Mouse (Mus musculus): ENCODE results near the gene Slc39a13. TPM values are rescaled to one million over a fixed set of nuclear protein-coding genes. Genes with fewer than 3 reads are reported as not detected.

Gene Slc39a13
- total and polyA plus RNA-seq, 2 experiments: 4.3 to 17.5 TPM

- H3K36me3 ChIP-seq (ENCODE audit: control insufficient read depth, insufficient read depth, low read length): no peaks in the 10 kb centered on the region
- 80% methylated on average over 9 of the region's 9 CpGs for WGBS
- H3K9ac ChIP-seq (ENCODE audit: low read depth, low read length): peak overlapping the region; percentile 48
- no peaks in the 10 kb centered on the region for H3K27me3 ChIP-seq (ENCODE audit: control insufficient read depth, insufficient read depth, low read length)
- no peak overlapping the region for H3K4me3 ChIP-seq (ENCODE audit: insufficient read depth, low read depth, low read length)
- H3K79me2 ChIP-seq (ENCODE audit: control insufficient read depth, insufficient read depth, low read length): no peaks in the 10 kb centered on the region
- TF ChIP-seq POLR2A (IDR thresholded peaks at IDR 0.05; ENCODE audit: extremely low read depth, insufficient read depth, low read length): no peak
- TF ChIP-seq CTCF (IDR thresholded peaks at IDR 0.05; ENCODE audit: low read depth, low read length): no peak
- H3K27ac ChIP-seq (replicated peaks; ENCODE audit: insufficient read depth, low read depth, low read length): peak overlapping the region; percentile 62
- DNase-seq (ENCODE audit: extremely low read depth, low read depth, low spot score): no peak
- H3K4me1 ChIP-seq (ENCODE audit: control insufficient read depth, insufficient read depth, low read length): no peaks in the 10 kb centered on the region
Observed at GRCm38 (mm10) chr2:91086392-91087237, 16.4 kb upstream of the Slc39a13 start.

DNA sequence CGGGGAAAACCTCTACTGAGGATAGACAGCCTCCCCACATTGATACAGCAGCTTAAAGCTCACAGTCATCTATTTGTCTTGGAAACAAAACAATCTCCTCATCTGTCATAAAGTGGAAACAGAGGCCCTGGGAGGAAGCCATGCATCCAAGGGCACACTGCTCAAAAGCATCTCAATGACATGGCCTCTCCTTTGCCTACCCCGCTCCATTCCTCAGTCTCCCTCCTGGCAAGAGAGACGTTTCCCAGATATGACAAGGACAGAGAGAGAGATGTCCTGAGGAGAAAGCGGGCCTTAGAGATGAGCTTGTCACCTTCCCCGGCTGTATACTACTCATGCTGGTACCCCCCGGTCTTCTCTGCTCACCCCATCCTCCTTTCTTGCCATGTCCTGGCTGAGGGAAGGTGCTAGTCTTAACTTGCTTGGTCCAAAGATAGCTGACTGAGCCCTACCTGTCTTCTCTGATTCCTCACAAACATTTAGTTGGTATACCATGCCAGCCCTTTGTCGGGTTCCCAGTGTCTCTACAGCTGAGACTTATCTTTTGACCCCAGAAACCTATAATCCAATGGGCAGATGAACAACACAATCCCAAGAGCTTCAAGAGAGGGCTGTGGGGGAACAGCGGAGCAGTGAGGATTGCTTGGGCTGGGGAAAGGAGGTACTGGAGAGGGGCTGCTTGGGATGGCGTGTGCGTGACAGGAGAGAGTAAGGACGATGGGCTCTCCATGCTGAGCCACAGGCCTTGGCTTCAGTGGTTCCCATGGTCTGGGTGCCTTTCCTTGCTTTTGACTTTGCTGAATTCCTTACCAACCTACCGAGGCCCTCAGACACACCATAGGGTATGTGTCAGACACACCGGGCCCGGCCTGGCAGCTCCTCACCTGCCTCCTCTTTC is 15.5 kb upstream of the Slc39a13 start:
- no peaks in the 10 kb centered on the region for H3K4me1 ChIP-seq (ENCODE audit: control insufficient read depth, insufficient read depth, low read length)
- H3K36me3 ChIP-seq (ENCODE audit: control insufficient read depth, insufficient read depth, low read length): no peaks in the 10 kb centered on the region
- DNase-seq (ENCODE audit: extremely low read depth, low read depth, low spot score): no peak
- no peak overlapping the region for H3K4me3 ChIP-seq (ENCODE audit: insufficient read depth, low read depth, low read length)
- 90% methylated on average over 14 of the region's 14 CpGs for WGBS
- H3K27ac ChIP-seq (replicated peaks; ENCODE audit: insufficient read depth, low read depth, low read length): peak overlapping the region; percentile 62
- TF ChIP-seq CTCF (IDR thresholded peaks at IDR 0.05; ENCODE audit: low read depth, low read length) (no peak), POLR2A (IDR thresholded peaks at IDR 0.05; ENCODE audit: extremely low read depth, insufficient read depth, low read length) (no peak)
- no peaks in the 10 kb centered on the region for H3K27me3 ChIP-seq (ENCODE audit: control insufficient read depth, insufficient read depth, low read length)
- H3K9ac ChIP-seq (ENCODE audit: low read depth, low read length): peak overlapping the region; percentile 48; the same call in 1 of the 2 replicates
- no peaks in the 10 kb centered on the region for H3K79me2 ChIP-seq (ENCODE audit: control insufficient read depth, insufficient read depth, low read length)

- H3K27ac ChIP-seq (replicated peaks; ENCODE audit: insufficient read depth, low read depth, low read length): peak overlapping the region; percentile 84
- no peaks in the 10 kb centered on the region for H3K27me3 ChIP-seq (ENCODE audit: control insufficient read depth, insufficient read depth, low read length)
- no peak overlapping the region; the same call in 1 of the 2 replicates for H3K9ac ChIP-seq (ENCODE audit: low read depth, low read length)
- no peaks in the 10 kb centered on the region for H3K79me2 ChIP-seq (ENCODE audit: control insufficient read depth, insufficient read depth, low read length)
- H3K36me3 ChIP-seq (ENCODE audit: control insufficient read depth, insufficient read depth, low read length): no peaks in the 10 kb centered on the region
- 91% methylated on average over 15 of the region's 15 CpGs for WGBS
- no peak for DNase-seq (ENCODE audit: extremely low read depth, low read depth, low spot score)
- no peak overlapping the region for H3K4me3 ChIP-seq (ENCODE audit: insufficient read depth, low read depth, low read length)
- no peaks in the 10 kb centered on the region for H3K4me1 ChIP-seq (ENCODE audit: control insufficient read depth, insufficient read depth, low read length)
- TF ChIP-seq POLR2A (IDR thresholded peaks at IDR 0.05; ENCODE audit: extremely low read depth, insufficient read depth, low read length) (no peak), CTCF (IDR thresholded peaks at IDR 0.05; ENCODE audit: low read depth, low read length) (no peak)
Observed at GRCm38 (mm10) chr2:91084179-91084820, 14.1 kb upstream of the Slc39a13 start.

- peak overlapping the region; percentile 71 for H3K9ac ChIP-seq (ENCODE audit: low read depth, low read length)
- peaks cover 2% of the 10 kb centered on the region; the same call in 1 of the 2 replicates for H3K27me3 ChIP-seq (ENCODE audit: control insufficient read depth, insufficient read depth, low read length)
- no peaks in the 10 kb centered on the region for H3K79me2 ChIP-seq (ENCODE audit: control insufficient read depth, insufficient read depth, low read length)
- no peaks in the 10 kb centered on the region; the same call in 1 of the 2 replicates for H3K4me1 ChIP-seq (ENCODE audit: control insufficient read depth, insufficient read depth, low read length)
- no peak for DNase-seq (ENCODE audit: extremely low read depth, low read depth, low spot score)
- WGBS: 93% methylated on average over 1 of the region's 1 CpGs
- TF ChIP-seq POLR2A (IDR thresholded peaks at IDR 0.05; ENCODE audit: extremely low read depth, insufficient read depth, low read length) (no peak), CTCF (IDR thresholded peaks at IDR 0.05; ENCODE audit: low read depth, low read length) (no peak)
- peak overlapping the region; percentile 84 for H3K27ac ChIP-seq (replicated peaks; ENCODE audit: insufficient read depth, low read depth, low read length)
- no peaks in the 10 kb centered on the region for H3K36me3 ChIP-seq (ENCODE audit: control insufficient read depth, insufficient read depth, low read length)
- no peak overlapping the region for H3K4me3 ChIP-seq (ENCODE audit: insufficient read depth, low read depth, low read length)
Observed at GRCm38 (mm10) chr2:91083366-91083940, 13.2 kb upstream of the Slc39a13 start.

DNA sequence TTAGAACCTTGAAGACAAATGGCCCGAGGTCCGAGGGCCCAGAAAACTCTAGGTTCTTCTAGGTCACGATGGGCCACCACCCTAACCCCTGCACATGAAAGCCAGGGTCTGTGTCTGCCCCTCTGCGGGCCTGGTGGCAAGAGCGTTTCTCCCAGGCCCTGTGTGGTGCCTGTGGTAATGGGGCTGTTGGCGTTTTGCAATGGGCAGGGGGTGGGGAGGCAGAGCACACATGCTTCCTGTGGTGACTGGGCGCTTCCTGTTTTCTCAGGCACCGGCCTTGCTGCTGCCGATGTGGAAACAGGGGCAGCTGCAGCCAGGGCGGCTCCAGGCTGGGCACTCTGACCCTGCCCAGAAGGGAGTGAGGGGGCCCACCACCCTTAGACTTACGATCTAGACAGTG is 12.6 kb upstream of the Slc39a13 start:
- peak overlapping the region; percentile 71 for H3K9ac ChIP-seq (ENCODE audit: low read depth, low read length)
- H3K36me3 ChIP-seq (ENCODE audit: control insufficient read depth, insufficient read depth, low read length): no peaks in the 10 kb centered on the region
- no peaks in the 10 kb centered on the region for H3K79me2 ChIP-seq (ENCODE audit: control insufficient read depth, insufficient read depth, low read length)
- WGBS: 67% methylated on average over 11 of the region's 11 CpGs
- H3K4me3 ChIP-seq (ENCODE audit: insufficient read depth, low read depth, low read length): peak overlapping the region; percentile 18; the same call in 1 of the 2 replicates
- H3K27ac ChIP-seq (replicated peaks; ENCODE audit: insufficient read depth, low read depth, low read length): peak overlapping the region; percentile 84
- peaks cover 2% of the 10 kb centered on the region; the same call in 1 of the 2 replicates for H3K27me3 ChIP-seq (ENCODE audit: control insufficient read depth, insufficient read depth, low read length)
- H3K4me1 ChIP-seq (ENCODE audit: control insufficient read depth, insufficient read depth, low read length): no peaks in the 10 kb centered on the region; the same call in 1 of the 2 replicates
- TF ChIP-seq CTCF (IDR thresholded peaks at IDR 0.05; ENCODE audit: low read depth, low read length) (no peak), POLR2A (IDR thresholded peaks at IDR 0.05; ENCODE audit: extremely low read depth, insufficient read depth, low read length) (peak; percentile 36; the same call in 1 of the 2 replicates)
- peak; percentile 29 for DNase-seq (ENCODE audit: extremely low read depth, low read depth, low spot score)
